ENCODE assay signal across 23 mouse cellular contexts in genomic region chr13:16342171-16342570, GRCm38 (mm10).
A peak's percentile ranks its signal among the peaks of the same experiment; 100 is the strongest.
DNase-seq lines count a peak whose midpoint lies in the region; ATAC-seq lines count a peak whose summit lies in the region.
"Had no signal": no experiment of that assay in that cellular context is flagged by ENCODE, and none has a peak within 500 bp of the region (broad histone marks: within the 10 kb centered on the region; RNA-seq: fewer than 3 reads in every experiment).

No protein-coding gene starts in this region.

- no peaks in the 10 kb centered on the region for H3K9me3 ChIP-seq in kidney, embryonic 14.5 days (ENCODE audit: control insufficient read depth, low read length)
- H3K9me3 ChIP-seq: forebrain, embryonic 10.5 days; forebrain, embryonic 13.5 days; heart, embryonic 10.5 days; heart, embryonic 13.5 days had no signal

- H3K4me2 ChIP-seq in kidney, embryonic 14.5 days (replicated peaks; ENCODE audit: low read depth, low read length) = no peak overlapping the region
- H3K4me2 ChIP-seq: forebrain, embryonic 13.5 days; heart, embryonic 13.5 days; hindbrain, embryonic 14.5 days had no signal

- no peaks in the 10 kb centered on the region for H3K4me1 ChIP-seq in kidney, embryonic 14.5 days (ENCODE audit: control insufficient read depth, insufficient read depth, low read length)
- H3K4me1 ChIP-seq: forebrain, embryonic 10.5 days; forebrain, embryonic 13.5 days had no signal

- H3K36me3 ChIP-seq in kidney, embryonic 14.5 days (ENCODE audit: control insufficient read depth, insufficient read depth, low read length) = no peaks in the 10 kb centered on the region
- H3K36me3 ChIP-seq: forebrain, embryonic 10.5 days; heart, embryonic 10.5 days; heart, embryonic 13.5 days had no signal

- no peak overlapping the region for H3K4me3 ChIP-seq in kidney, embryonic 14.5 days (ENCODE audit: low read length)
- H3K4me3 ChIP-seq: forebrain, embryonic 10.5 days; forebrain, embryonic 13.5 days; heart, adult 2 months; heart, embryonic 10.5 days; heart, embryonic 13.5 days had no signal

- H3K27ac ChIP-seq in kidney, embryonic 14.5 days (ENCODE audit: low read depth, low read length) = no peak overlapping the region
- H3K27ac ChIP-seq: forebrain, embryonic 10.5 days; forebrain, embryonic 13.5 days; heart, adult 2 months; heart, embryonic 10.5 days; heart, embryonic 13.5 days; hindbrain, embryonic 14.5 days; hindbrain, postnatal 0 days had no signal

- 77% methylated on average over 4 of the region's 4 CpGs for WGBS in kidney, embryonic 14.5 days

- H3K9ac ChIP-seq in kidney, embryonic 14.5 days (ENCODE audit: low read depth, low read length) = no peak overlapping the region
- H3K9ac ChIP-seq: forebrain, embryonic 13.5 days; heart, embryonic 13.5 days; hindbrain, embryonic 14.5 days had no signal

- no peak for ATAC-seq in kidney, embryonic 14.5 days (ENCODE audit: low FRiP score, low TSS enrichment)
- ATAC-seq: CD4-positive, CD25-positive, alpha-beta regulatory T cell, adult 4 months; forebrain, embryonic 13.5 days; forebrain, embryonic 16.5 days; hindbrain, postnatal 0 days; inflammation-experienced regulatory T-cells, adult 6 months had no signal

- no peaks in the 10 kb centered on the region for H3K27me3 ChIP-seq in kidney, embryonic 14.5 days (ENCODE audit: control insufficient read depth, insufficient read depth, low read length)
- H3K27me3 ChIP-seq: forebrain, embryonic 13.5 days; heart, embryonic 13.5 days had no signal

- peak; percentile 7 for DNase-seq in adrenal gland, postnatal 10 days
- no peak for DNase-seq in adrenal gland, postnatal 36 days
- peak; percentile 1 for DNase-seq in kidney, postnatal 14 days
- peak; percentile 15 for DNase-seq in ovary, postnatal 36 days (ENCODE audit: low spot score)
- DNase-seq in ovary, postnatal 14 days (ENCODE audit: low spot score) = no peak
- DNase-seq: cerebellum, adult 18-20 months; cerebellum, adult 9-10 months; cerebellum, postnatal 14 days; gastrocnemius, postnatal 10 days; gastrocnemius, postnatal 36 days; heart, adult 2 months; heart, postnatal 14 days; heart, postnatal 4 days had no signal

Comparison
In these comparisons a context has a peak if more than half of its experiments do, and no peak if none do; other contexts are left out.
1. DNase-seq: peak in adrenal gland, postnatal 10 days (single experiment), kidney, postnatal 14 days (single experiment) and ovary, postnatal 36 days (single experiment); none in adrenal gland, postnatal 36 days (0 of 2) and ovary, postnatal 14 days (single experiment).